Mouse (Mus musculus): ENCODE measurements around the gene Kif17. TPM values are rescaled to one million over a fixed set of nuclear protein-coding genes. Genes with fewer than 3 reads are reported as not detected.

The Kif17 gene
- total RNA-seq (2021): 1 to 10 TPM; 3.1 to 3.5 TPM
- long read RNA-seq, experiment 1, partial matches to known transcripts: 3 of 7 reads
- long read RNA-seq, experiment 1, other reads (novel, unspliced or antisense): 3 of 7 reads
- long read RNA-seq, experiment 2, partial matches to known transcripts: 0 of 2 reads
- long read RNA-seq, experiment 2, other reads (novel, unspliced or antisense): 2 of 2 reads

DNA sequence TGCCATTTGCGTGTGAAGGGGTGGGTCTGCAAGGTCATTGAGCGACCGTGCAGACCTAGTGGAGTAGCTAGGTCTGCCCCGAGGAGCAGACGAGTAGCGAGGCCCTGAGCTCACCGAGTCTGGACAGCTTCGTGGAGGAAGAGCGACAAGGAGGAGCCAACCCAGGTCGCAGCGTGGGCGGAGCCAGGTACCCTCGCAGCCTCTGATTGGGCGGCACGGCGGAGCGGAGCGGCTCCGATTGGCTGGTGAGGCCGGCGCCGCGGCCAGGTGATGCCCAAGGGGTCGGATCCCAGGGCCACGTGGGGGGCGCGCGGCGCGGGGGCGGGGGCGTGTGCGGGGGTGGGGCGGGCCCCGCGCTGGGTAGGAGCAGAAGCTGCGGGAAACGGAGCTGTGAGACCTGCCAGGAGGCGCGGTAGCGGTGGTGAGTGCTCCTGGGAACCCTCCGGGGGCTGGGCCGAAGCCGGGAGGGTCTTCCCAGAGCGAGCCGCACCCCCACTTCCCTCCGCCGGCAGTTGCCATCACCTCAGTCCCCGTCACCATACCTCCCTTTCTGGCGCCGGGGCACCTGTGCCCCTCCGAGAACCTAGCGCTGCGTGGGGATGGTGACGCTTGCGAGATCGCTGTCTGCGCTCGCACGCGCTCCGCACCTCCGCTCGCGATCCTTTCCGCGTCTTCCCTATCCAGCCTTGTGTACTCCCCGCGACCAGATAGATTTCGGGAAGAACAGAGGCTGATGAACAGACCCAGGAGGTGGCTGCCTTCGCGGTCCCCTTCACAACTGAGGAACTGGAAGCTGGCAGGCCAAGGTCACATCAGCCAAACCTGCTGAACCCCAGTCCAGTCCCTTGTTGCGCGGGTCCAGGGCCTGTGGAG, at the start of gene Kif17, which contains the start of gene Sh2d5:
TSS of gene Kif17 (plus strand) at position 348 of the 873 bp plus-strand sequence.
TSS of gene Sh2d5 (plus strand) at position 316 of the 873 bp plus-strand sequence.
- peak; percentile 81 for DNase-seq

DNA sequence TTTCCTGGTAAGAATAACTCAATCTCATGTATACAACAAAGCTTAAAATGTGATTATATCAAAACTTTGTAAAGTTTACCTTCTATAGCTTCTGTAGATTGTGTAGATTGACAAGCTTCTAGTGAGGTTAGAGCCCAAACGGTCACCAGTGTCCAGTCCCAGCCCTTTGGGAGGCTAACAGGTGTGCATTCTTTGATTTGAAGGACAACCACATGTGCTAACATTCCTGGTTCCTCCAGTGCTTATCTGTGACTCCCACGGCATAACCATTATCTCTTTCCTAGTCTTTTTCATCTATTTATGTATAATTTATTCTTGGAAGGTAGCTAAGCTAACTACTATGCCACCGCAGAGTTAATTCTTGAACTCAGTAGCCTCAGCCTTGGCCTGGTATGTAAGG, 49.5 kb upstream of the Kif17 start:
- DNase-seq: no peak

DNA sequence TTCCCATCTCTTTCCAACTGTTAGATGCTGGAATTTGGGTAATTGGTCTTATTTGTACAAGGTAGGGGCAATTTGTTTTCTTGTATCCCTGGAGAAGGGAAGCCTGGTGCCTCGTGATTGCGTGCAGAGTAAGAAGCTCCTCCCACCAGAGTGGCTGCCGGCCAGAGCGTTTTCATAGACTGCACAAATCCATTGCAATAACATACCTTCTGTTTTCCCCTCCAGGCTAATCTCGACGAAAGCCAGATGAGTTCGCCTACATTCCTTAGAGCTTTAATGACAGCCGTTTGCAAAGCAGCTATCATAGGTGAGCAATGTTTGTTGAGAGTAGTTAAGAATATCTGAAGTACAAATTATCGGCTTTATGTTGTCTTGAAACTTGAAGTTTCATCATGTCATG, 48.5 kb upstream of the Kif17 start:
- no peak for DNase-seq

DNA sequence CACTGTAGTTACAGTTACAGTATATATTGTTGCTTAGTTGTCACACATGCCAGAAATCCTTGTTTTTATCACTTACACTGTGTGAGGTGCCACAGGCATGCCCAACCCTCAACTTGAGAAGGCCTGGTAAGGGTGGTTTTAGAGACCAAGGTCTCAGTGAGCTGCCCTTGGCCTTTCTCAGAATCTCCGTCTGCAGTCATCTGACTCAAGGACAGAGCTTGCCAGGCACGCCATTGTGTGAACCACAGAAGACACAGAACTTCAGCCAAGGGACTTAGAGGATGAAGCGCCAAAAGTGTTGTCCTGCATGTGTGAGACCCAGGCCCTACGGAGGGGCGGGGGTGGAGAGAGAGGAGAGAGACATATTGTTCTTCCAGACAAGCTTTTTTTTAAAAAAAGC, 40.1 kb upstream of the Kif17 start:
- peak; percentile 59 for DNase-seq

DNA sequence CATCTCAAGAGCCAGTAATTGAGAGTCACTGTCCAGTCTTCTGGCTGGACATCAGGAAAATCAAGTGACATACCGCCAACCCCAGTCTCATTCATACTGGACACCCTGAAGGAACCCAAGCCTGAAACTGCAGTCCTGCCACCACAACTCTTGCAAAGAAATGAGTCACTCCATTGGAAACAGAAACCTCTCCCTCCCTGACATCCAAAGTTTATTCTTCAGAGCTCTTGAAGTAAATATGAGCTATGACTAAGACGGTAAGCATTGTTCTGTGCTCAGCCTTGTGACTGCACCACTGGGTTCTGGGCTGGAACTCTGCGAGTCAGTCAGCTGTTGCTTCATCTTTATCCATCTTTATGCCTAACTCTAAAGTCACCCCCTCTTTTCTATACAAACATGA, 36.4 kb upstream of the Kif17 start:
- DNase-seq: no peak

DNA sequence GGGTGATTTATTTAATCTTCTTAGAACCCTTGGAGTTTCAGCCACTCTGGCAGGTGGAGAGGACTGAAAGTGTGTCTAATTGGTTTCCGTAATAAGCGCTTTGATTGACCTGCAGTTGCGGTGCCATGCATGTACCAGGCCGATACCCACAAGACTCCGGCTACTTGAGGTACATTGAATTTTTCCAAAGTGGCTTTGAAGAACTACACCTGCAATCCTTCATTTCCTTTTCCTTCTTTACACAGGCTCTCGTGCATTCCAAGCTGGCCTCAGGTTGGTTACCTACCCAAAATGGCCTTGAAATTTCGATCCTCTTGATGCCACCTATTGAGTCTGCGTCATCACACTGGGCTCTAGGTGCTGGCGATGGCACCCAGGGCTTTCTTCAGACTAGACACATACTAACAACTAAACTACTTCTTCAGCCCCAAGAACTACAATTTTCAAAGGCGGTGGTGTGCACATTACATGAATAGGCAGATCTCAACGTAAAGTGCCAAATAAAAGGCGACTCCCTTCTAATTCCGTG, 34.5 kb upstream of the Kif17 start:
- no peak for DNase-seq

DNA sequence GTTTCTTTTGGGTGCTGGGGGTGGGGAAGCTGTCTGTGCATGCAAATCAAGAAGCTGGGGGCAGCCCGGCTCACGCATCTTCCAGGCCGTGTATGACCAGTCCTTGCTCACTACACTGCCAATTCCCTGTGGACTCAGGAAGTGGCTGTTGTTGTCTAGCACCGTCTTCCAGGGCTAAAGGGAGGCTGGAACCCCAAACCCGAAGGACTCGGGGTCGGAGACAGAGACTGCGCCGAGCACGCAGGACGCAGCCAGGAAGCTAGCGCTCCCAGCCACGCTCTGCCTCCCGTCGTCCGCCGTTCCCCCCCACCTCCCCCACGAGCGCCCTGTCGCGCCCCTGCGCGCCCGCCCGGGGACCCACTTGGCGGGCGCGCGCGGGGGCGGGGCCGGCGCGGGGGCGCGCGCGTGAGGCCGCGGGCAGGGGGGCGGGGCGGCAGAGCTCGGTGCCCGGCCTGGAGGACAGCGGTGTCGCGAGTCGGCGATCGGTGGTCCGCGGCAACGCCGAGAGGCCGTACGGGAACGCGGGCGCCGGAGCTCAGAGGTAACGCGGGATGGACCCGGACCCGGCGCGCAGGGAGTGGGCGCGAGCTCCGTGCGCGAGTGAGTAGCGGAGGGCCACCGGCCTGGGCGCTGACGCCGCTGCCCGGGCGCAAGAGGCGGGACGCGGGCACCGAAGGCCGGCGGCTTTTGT, 33.9 kb upstream of the Kif17 start, which contains the start of gene Hp1bp3:
TSS of gene Hp1bp3 (plus strand) at position 97 of the 691 bp plus-strand sequence.
- peak; percentile 90 for DNase-seq

DNA sequence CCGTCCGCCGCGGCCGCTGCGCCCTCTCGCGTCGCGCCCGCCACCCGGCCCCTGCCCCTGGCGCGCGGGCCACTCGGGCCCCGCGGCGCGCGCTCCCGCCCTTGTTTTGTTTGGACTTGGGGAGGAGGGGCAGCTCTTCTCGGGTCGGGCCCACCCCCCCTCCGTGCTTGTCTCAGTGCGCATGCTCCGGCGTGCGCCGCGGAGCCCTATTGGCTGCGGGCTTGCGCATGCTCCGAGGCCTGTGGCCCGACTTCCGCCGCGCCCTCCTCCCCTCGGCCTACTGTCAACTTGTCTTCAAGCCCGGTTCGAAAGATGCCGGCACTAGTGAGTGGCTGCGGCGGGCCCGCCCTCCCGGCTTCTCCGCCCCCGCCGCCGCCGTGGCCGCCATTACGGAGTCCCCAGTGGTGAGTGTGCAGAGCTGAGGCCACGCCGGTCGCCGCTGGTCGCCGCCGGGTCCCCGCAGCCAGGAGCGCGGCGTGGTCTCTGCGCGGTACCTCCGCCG, 33.3 kb upstream of the Kif17 start:
- DNase-seq: peak; percentile 99

DNA sequence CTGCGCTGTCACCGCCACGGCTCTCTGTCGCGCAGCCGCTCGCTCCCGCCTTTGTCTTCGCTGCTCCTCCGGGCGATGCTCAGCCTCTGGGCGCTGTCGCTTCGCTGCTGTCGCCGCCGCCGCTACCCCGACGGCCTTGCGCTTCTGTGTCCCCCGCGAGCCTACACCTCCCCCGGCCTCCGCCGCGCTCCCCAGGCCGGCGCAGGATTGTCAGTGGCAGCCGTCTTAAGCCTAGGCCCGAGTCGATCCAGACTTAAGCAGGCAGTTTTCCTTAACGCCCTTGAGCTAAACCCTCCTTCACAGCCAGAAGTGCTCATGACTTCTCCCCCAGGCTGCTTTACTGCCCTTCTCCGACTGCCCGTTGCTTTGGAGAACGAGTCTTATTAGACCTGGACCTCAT, 32.8 kb upstream of the Kif17 start:
- DNase-seq: no peak

DNA sequence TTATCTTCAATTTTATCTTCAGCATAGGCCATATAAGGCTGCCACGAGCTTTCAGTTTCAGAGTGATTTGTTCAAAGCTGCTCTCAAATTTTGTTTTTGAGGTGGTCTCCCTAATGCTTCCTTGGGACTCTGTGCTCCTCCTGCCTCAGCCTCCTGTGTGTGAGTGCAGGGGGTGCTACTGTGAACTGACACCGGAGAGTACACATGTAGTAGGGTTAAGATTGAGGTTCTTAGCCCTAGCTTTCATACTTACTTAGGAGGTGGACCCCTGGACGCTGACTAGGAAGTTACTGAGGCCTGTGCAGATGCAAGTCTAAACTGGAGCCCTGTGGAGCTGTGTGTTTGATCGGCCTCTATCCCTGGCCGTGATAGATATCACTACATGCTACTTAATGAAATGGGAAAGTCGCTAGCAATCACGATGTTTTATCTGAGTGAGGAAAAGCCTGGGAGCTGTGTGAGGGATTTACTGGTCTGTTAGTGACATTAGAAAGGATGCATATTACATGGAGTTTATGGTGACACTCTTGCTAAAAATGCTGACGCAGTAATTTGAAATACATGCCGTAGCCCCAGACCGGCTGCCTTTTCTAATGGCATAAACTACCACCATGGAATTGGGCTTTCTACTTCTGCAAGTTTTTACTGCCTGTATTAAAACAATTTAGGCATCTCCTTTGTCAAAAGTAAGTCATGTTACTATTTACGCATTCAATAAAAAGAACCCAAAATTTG, 32.1 kb upstream of the Kif17 start:
- no peak for DNase-seq

DNA sequence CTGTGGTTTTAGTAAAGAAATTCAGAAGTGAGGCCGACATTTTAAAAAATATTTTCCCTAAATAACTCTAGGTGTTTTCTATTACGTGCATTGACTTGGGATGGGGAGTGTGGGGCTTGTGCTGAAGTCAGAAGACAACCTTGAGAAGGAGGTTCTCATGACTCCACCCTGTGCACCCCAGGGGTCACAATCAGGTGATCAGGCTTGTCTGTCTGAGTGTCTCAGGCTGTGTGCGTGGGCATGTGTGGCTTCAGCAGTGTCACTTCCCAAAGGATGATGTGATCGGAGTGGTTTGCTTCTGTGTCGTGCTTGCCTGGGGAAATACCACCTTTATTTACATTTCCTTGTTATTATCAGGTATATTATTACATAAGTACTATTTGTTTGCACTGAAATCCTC, 30.9 kb upstream of the Kif17 start:
- no peak for DNase-seq

DNA sequence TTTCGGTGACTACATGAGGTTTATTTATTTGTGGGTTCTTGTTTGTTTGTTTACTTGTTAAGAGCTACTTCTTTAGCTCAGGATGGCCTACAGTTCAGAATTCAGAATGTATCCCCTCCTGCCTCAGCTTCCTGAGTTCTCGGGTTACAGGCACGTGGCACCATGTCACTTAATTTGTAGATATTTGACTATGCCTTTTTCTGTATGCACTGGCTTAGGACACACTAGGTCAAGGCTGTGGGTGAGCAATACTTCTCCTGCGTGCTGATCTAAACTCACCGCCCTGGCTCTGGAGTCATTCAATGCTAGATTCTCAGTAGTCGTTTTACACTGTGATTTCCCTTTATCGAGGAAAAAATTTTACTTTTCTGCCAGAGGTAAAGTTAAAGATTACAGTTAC, 29.5 kb upstream of the Kif17 start:
- DNase-seq: peak; percentile 42

DNA sequence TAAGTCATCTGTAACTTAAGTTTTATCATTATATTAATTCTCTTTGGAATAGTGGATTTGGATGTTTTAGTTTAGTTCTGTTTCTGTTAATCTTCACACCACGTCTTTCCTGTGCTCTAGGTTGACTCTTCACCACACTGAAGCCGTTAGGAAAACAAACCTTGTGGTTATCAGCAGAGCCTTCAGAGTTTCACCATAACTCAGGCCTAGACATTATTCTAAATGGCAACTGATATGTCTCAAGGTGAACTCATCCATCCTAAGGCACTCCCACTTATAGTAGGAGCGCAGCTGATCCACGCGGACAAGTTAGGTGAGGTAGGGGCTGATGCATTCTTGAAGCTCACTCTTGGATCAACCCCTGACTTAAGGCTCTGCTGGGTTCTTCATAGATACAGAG, 28.8 kb upstream of the Kif17 start:
- no peak for DNase-seq

DNA sequence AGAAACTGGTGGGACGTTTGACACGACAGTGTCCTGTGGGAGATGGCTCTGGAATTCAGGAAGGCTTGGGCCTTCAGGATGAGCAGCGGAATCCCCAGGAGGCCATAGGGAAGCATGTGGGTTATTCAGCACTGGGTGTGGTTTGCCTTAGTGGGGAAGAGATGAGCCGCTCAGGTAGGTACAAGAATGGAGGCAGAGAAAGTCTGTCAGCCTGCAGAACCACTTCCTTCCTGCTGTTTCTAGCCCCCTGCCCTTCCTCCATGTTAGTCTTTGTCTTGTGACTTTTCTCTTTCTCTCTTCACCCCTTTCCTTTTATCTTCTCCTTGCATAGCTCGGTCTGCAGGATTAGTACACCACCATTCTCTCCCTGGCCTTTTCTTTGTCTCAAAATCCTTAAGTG, 27.8 kb upstream of the Kif17 start:
- DNase-seq: no peak

DNA sequence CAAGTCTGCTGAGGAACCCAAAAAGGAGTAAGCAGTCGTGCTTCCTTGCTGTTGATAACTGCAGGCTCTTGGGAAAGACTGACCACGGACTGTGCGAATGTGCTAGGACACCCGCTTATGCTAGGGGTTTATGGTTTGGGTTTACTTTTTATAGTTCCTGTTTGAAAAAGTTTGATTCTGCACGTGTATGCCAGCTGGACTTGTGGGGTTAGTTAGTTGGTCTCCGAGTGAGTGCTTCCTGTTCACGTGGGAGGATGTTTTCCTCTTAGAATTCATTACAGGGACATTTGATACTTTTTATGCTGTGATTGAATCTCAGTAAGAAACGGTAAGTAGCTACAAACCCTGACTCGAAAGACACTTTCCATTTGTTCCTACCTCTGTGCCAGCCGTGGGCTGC, 26.6 kb upstream of the Kif17 start:
- DNase-seq: no peak

DNA sequence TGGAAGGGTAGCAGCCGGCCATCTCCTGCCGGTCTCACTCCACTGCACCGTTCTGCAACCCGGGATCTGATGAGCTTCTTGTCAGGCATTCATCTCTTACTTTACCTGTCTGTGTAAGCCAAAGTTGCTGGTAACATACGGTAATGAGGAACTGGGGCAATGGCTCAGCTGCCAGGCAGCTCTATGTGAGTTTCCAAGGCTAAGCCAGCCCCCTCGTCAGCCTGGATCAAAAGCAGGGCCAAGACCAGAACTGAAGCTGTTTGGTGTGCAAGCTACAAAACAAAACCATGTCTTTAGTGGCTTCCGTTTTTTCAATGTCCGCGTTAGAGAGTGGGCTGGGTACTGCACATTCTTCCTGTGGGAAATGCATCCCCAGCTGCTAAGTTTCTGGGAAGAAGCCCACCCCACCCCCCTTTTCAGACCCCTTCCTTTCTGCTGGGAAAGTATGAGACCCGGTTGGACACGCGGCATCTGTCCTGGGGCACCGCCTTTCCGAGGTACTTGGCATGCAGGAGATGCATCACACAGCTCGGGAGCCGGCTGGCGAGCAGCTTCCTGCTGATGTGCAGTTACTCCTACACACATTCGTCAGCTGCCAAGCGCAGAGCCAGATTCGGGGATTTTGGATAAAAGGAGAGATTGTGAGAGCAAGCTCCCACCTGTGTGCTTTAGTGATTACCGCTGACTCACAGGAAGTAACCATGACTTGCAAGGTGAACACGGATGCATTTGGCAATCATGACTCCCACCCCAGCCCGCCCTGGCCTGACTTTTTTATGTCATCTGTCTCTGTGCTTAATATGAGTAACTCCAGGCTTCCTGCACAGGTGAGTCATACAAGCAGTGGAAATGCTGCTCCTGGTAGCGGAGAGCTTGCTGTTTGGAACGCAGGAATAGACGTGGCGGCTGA, 3.2 kb upstream of the Kif17 start:
- DNase-seq: no peak

DNA sequence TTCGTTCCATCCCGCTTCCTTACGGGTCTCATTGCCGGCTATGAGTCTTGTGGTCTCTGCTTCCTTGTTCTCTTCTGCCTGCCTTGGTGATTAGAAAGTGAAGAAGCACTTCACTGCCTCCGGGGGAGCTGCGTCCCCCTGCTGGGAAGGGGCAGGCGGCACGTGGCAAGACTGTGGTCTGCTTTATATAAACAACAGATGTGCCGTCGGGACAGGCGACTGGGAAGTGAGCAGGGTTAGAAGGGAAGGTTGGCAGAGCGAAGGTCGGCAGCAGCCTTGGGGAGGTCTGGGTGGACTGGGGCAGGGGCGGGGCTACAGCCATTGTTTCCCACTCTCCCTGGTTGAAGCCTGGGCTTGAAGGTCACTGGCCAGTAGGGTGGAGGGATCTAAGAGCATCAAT, 1.6 kb downstream of the Kif17 start:
- peak; percentile 23 for DNase-seq

DNA sequence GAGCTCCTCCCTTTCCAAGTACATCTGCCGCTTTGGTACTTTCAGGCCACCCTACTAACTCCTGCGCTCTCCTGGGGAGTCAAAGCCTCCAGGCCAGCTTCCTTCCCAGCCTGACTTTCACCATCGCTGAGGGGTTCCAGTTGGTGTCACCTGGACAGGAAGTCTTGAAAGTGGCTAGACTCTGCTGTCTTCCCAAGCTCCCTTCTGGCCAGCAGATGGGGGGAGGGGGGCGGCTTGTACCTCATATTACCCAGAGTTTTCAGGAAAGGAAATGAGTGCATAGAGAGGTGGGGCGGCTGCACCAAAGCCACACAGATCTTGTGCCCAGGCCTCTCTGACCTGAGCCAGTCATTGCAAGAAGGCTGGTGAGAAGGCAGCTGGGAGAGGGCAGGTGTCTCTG, 2.0 kb downstream of the Kif17 start:
- DNase-seq: no peak

DNA sequence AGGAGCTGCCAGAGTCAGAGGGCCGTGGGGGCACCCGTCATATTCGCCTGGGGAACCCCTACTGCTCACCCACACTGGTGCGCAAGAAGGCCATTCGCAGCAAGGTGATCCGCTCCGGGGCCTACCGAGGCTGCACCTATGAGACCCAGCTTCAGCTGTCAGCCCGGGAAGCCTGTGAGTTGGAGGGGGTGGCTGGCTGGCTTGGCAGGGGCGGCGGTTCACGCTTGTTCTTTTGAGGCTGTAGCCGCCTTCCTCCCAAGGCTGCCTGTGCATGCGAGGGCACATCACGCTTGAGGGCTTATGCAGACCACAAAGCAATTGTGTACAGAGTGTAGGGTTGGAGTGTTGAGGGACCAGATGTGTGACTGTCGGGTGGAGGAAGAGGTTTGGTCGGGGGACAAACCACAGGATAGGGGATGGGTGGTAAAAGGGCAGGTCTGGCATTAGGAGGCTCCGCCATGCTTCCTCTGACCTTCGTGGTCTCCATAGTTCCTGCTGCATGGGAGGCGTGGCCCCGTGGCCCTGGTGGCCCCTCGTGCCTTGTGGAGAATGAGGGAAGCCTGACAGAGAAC, 7.0 kb downstream of the Kif17 start:
- DNase-seq: no peak

DNA sequence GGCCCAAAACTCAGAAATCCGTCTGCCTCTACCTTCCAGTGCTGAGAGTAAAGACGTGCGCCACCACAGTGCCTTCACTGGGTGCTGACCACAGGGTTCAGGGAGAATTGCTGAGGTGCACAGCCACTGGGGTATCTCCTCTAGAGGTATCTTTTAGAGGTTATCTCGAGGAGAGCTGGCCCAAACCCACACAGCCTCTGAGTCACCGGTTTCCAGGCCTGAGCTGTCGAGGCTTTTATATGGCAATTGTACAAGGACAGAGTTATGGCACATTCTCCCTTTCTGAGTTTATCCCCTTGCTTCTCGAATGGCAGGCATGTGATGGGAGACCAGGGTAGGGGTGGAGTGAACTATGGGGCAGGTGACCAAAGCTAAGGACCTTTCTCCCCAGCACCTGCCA, 8.4 kb downstream of the Kif17 start:
- no peak for DNase-seq

DNA sequence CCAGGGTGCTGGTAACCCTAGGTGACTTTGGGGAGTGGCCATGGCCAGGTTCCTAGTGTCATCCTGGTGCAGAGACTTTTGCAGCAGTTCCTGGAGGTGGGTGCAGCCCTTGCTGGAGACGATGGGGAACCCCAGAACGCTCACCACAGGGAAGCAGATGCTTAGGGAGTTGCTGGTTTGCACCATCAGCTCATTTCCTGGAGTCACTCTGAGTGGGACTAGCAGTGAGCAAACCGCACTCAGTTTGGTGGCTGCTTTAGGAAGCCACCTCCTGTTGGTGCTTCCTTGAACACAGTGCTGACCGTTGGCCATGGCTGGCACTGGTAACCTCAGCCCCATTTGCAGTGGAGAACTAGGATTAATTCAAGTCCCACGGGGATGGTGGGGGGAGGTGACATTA, 9.2 kb downstream of the Kif17 start:
- DNase-seq: no peak
